Mouse (Mus musculus) erythroblast, adult 5-6 weeks (primary cell): ENCODE results near the gene Pxdn. TPM values are rescaled to one million over a fixed set of nuclear protein-coding genes. Genes with fewer than 3 reads are reported as not detected.

Experiments used
- ATAC-seq: replicated peaks from 2 replicates; pipeline ENCODE4 v1.8.0; 2016; ENCODE audit warnings: moderate number of reproducible peaks, mild to moderate bottlenecking, moderate TSS enrichment, inconsistent platforms; ENCODE audit not compliant: poor library complexity, low FRiP score, severe bottlenecking
- total RNA-seq, 2 experiments: library from RNA; stranded (forward) in 1 of 2; stranded (reverse) in 1 of 2; fragments of 150-400 nt in 1 of 2; fragments of 200-764, 138-1000 nt in 1 of 2; gene quantifications; 2 replicates each; pipeline versions ENCODE4 v1.2.3 to v1.2.4; 2015 to 2017; ENCODE audit warnings: low replicate concordance in 2 of 2

Pxdn gene
- total RNA-seq, 2 experiments from 2014 or later: not detected

DNA sequence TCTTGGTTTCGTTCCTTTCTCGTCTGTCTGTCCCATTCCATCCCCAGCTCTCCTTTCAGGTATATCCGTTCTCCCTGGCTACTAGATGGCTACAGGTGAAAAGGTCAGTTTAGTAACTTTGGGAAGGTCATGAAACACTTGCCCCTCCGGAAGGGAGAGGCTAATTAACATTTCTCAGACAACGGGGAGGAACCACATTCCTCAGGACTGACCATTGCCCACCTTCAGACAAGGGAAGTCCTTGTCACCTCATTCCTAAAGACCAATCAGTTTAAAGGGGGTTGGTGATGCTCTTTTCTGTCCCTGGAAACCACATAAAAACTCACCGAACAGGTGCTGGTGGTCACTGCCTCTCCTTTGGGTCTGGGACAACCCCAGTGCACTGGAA lies 124.7 kb downstream of the Pxdn start:
- ATAC-seq: no peak

Other genes starting within 250 kb of the Pxdn start
- not detected in 2 replicates for gene Tpo, start 195.0 kb downstream of the Pxdn start, total RNA-seq (2015; ENCODE audit: low replicate concordance)
- gene Tpo, start 195.0 kb downstream of the Pxdn start, total RNA-seq (2017; ENCODE audit: low replicate concordance): not detected in 2 replicates